Mouse (Mus musculus) kidney, adult 2 months (tissue): ENCODE measurements around the gene Spred1. TPM values are rescaled to one million over a fixed set of nuclear protein-coding genes. Genes with fewer than 3 reads are reported as not detected.
A peak's percentile ranks its signal among the peaks of the same experiment; 100 is the strongest.

Experiments used
- DNase-seq: peaks from one replicate; pipeline ENCODE4 v3.0.0; 2021
- H3K27ac ChIP-seq: fragments of 200-500 bp; 2 replicates; pipeline ENCODE4 v1.5.1; 2012; ENCODE audit warnings: low read depth, low read length, control low read depth, inconsistent platforms; ENCODE audit not compliant: insufficient read depth
- H3K27me3 ChIP-seq: fragments of 200-500 bp; replicated peaks from 2 replicates; pipeline ENCODE4 v1.6.1; 2012; ENCODE audit warnings: mild to moderate bottlenecking, moderate library complexity, low read length, inconsistent platforms; ENCODE audit not compliant: control insufficient read depth, insufficient read depth
- H3K36me3 ChIP-seq: fragments of 200-500 bp; 2 replicates; pipeline ENCODE4 v1.6.1; 2012; ENCODE audit warnings: mild to moderate bottlenecking, moderate library complexity, low read length, inconsistent platforms; ENCODE audit not compliant: control insufficient read depth, insufficient read depth
- H3K4me1 ChIP-seq: fragments of 200-500 bp; 2 replicates; pipeline ENCODE4 v1.6.1; 2011; ENCODE audit warnings: low read length; ENCODE audit not compliant: control insufficient read depth, insufficient read depth
- H3K4me3 ChIP-seq: fragments of 200-500 bp; 2 replicates; pipeline ENCODE4 v1.5.1; 2011; ENCODE audit warnings: mild to moderate bottlenecking, low read depth, low read length, control low read depth; ENCODE audit not compliant: insufficient read depth
- CTCF ChIP-seq: fragments of 200-500 bp; conservative IDR thresholded peaks from 2 replicates; pipeline ENCODE4 v1.5.1; 2011; ENCODE audit warnings: low read depth, mild to moderate bottlenecking, control low read depth, low read length, moderate library complexity, mixed read lengths; ENCODE audit not compliant: insufficient read depth, insufficient read length
- POLR2A ChIP-seq: fragments of 200-500 bp; IDR thresholded peaks from one replicate; pipeline ENCODE4 v1.6.1; 2011; ENCODE audit warnings: low read depth, low read length, control low read depth
- whole genome bisulfite sequencing: fragments of 180-500 bp; shearing (Covaris S2); methylation state at CpG from one replicate; pipeline ENCODE4 v1.1.7; 2018; 5-methylcytosine and 5-hydroxymethylcytosine counted together
- polyA plus RNA-seq: library from polyadenylated mRNA; depleted of rRNA; stranded (reverse); fragments of >200 nt; gene quantifications from 2 replicates; pipeline ENCODE4 v1.2.3, GENCODE M21; 2012

Gene Spred1
- polyA plus RNA-seq, 1 experiment: 5.2 TPM

- 37% methylated on average over 7 of the region's 7 CpGs for WGBS
- peak; percentile 96 for TF ChIP-seq CTCF
- no peak for TF ChIP-seq POLR2A
- peak; percentile 79 for DNase-seq
- Histone ChIP-seq H3K4me1 (no peaks in the 10 kb centered on the region), H3K36me3 (no peaks in the 10 kb centered on the region; the same call in 1 of the 2 replicates), H3K27me3 (no peaks in the 10 kb centered on the region), H3K4me3 (no peak overlapping the region), H3K27ac (no peak overlapping the region)
Measured at GRCm38 (mm10) chr2:117180250-117180885, 59.2 kb downstream of the Spred1 start.

- 49% methylated on average over 4 of the region's 4 CpGs for WGBS
- DNase-seq: no peak
- Histone ChIP-seq H3K36me3 (no peaks in the 10 kb centered on the region; the same call in 1 of the 2 replicates), H3K27me3 (no peaks in the 10 kb centered on the region), H3K4me1 (no peaks in the 10 kb centered on the region), H3K4me3 (no peak overlapping the region), H3K27ac (no peak overlapping the region)
- no peak for TF ChIP-seq POLR2A
- no peak for TF ChIP-seq CTCF
Measured at GRCm38 (mm10) chr2:117185587-117185986, 64.4 kb downstream of the Spred1 start.

GRCm38 (mm10) chr2:117190915-117191314, 69.7 kb downstream of the Spred1 start:
- no peak for TF ChIP-seq CTCF
- TF ChIP-seq POLR2A: no peak
- no peak overlapping the region for H3K4me3 ChIP-seq
- no peak for DNase-seq

DNA sequence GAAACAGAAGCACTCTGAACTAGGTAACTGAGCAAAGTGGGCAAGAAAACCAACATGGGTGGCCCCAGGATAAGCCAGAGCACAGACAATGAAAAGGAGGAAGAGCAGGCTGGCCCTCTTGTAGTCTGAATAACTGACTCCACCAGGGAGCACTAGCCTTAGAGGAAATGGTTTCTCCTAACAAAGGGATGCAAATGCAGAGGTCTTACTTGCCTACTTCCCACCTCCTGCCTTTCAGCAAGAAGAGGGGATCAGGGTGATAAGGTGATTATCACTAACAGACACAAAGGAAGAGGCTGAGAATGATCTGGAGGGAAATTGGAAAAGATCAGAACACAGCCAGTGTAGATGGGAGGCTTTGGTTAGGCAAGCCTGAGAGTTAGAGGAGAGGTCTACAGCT, 73.1 kb downstream of the Spred1 start:
- H3K36me3 ChIP-seq: no peaks in the 10 kb centered on the region
- no peaks in the 10 kb centered on the region for H3K27me3 ChIP-seq
- H3K27ac ChIP-seq: no peak overlapping the region
- TF ChIP-seq POLR2A (no peak), CTCF (no peak)
- no peak overlapping the region for H3K4me3 ChIP-seq
- no peaks in the 10 kb centered on the region for H3K4me1 ChIP-seq
- DNase-seq: no peak

More at GRCm38 (mm10) chr2:117190915-117191314, 69.7 kb downstream of the Spred1 start:
- Histone ChIP-seq H3K27ac (no peak overlapping the region), H3K4me1 (no peaks in the 10 kb centered on the region), H3K36me3 (no peaks in the 10 kb centered on the region), H3K27me3 (no peaks in the 10 kb centered on the region)

GRCm38 (mm10) chr2:117195151-117195550, 74.0 kb downstream of the Spred1 start:
- no peak for DNase-seq
- H3K4me3 ChIP-seq: no peak overlapping the region
- H3K4me1 ChIP-seq: no peaks in the 10 kb centered on the region
- WGBS: 18% methylated on average over 2 of the region's 2 CpGs
- no peaks in the 10 kb centered on the region for H3K36me3 ChIP-seq
- H3K27me3 ChIP-seq: no peaks in the 10 kb centered on the region
- H3K27ac ChIP-seq: no peak overlapping the region
- TF ChIP-seq CTCF (no peak), POLR2A (no peak)

GRCm38 (mm10) chr2:117195578-117195977, 74.4 kb downstream of the Spred1 start:
- 22% methylated on average over 7 of the region's 7 CpGs for WGBS
- TF ChIP-seq POLR2A (no peak), CTCF (no peak)
- no peak overlapping the region for H3K27ac ChIP-seq
- no peak for DNase-seq
- H3K27me3 ChIP-seq: no peaks in the 10 kb centered on the region
- H3K36me3 ChIP-seq: no peaks in the 10 kb centered on the region
- H3K4me3 ChIP-seq: no peak overlapping the region
- H3K4me1 ChIP-seq: no peaks in the 10 kb centered on the region

DNA sequence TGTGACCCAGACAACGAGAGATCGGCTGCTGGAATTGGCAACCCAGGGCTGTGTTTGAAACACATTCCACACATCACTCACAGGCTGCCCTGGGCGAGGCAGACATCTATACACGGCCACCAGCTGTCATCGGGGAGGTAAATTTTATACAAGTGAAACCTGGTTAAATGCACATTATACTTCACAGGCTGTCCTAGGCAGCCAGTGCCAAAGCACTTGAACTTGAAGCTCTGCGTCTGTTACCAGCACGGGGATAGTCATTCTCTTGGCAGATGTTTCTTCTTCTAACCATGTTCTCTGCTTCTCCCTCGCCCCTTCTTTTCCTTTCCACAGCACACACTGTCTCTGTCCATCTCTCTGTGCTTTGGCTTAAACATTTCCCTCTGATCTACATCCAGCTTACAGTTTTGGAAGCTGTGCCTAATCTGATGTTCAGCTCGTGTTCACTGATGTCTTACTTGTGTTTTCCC, 79.7 kb downstream of the Spred1 start:
- Histone ChIP-seq H3K4me1 (no peaks in the 10 kb centered on the region), H3K27me3 (no peaks in the 10 kb centered on the region), H3K36me3 (no peaks in the 10 kb centered on the region), H3K4me3 (no peak overlapping the region), H3K27ac (no peak overlapping the region)
- TF ChIP-seq POLR2A: no peak
- no peak for TF ChIP-seq CTCF
- DNase-seq: no peak
- WGBS: 48% methylated on average over 9 of the region's 9 CpGs

DNA sequence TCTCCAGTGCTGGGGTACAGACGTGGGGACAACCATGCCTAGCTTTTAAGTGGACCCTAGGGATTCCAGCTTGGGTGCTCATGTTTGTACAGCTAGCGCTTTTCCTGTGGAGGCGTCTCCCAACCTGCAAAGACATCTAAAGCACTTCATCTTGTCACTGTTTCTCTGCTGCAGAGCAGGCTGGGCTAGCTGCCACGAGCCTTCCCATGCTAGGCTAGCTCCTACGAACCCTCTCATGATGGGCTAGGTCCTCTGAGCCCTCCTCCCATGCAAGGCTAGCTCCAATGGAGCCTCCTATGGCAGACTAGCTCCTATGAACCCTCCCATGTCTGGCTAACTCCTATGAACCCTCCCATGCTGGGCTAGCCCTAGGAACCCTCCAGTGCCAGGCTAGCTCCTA, 82.2 kb downstream of the Spred1 start:
- Histone ChIP-seq H3K27me3 (no peaks in the 10 kb centered on the region), H3K36me3 (no peaks in the 10 kb centered on the region), H3K4me3 (no peak overlapping the region), H3K4me1 (no peaks in the 10 kb centered on the region), H3K27ac (no peak overlapping the region)
- no peak for DNase-seq
- no peak for TF ChIP-seq POLR2A
- no peak for TF ChIP-seq CTCF
- 71% methylated on average over 5 of the region's 5 CpGs for WGBS
